Mouse (Mus musculus) cerebellum, postnatal 36 days (tissue): ENCODE results near the gene Dbh.
A peak's percentile ranks its signal among the peaks of the same experiment; 100 is the strongest.

Experiments used
- DNase-seq, 2 experiments: peaks; one replicate each; pipeline ENCODE4 v3.0.0; 2021 to 2022; ENCODE audit warnings: mixed read lengths in 2 of 2

The Dbh gene

GRCm38 (mm10) chr2:27166074-27166473 lies 1.0 kb downstream of the Dbh start:
- DNase-seq: no peak

- DNase-seq: no peak
Measured at GRCm38 (mm10) chr2:27166999-27167398, 2.0 kb downstream of the Dbh start.

GRCm38 (mm10) chr2:27174242-27174641 lies 9.2 kb downstream of the Dbh start:
- no peak for DNase-seq

DNA sequence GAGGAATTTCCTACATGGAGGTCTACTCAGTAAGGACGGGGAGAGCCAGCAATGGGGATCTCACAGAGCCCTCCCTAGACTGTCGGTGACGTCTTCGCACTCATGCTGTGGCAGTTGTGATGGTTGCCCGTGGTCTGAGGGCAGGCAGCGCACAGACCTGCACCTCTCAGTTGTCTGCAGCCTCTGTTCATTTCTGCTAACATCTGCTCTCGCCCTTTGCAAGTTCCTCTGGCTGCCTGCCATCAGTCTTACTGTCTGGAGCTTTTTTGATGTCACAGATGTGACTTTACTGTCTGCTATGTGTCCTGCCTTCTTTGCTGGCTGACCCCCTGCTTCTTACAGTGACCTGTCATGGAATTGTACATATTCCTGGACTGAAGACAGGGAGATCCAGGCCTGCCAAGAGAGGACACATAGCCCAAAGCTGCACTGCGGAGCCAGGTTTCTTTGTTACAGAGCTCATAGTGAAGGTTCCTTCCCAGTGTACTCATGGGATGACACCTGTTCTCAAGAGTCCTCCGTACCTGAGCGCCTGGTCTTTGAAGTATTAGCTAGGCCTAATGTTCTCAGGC lies 10.7 kb downstream of the Dbh start:
- DNase-seq: no peak

DNA sequence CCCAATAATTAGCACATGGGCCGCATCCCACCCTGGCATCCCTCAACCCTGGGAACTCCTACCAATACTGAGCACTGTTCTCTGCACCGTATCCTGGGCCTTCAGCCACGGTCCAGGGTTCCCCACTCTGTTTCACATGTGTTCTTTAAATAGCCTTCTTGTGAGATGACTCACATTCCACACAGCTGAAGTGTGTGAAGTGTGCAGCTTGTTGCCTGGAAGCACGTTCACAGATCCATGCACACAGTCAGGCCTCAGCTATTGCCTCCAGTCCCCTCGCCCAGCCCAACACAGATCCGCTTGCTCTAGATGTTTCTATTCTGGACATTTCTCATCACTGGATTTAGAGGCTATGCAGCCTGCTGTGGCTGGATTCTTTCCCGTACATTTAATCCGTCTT lies 14.1 kb downstream of the Dbh start:
- DNase-seq: no peak

- peak; percentile 13 to 18 for DNase-seq
Measured at GRCm38 (mm10) chr2:27181907-27182306, 16.9 kb downstream of the Dbh start.

DNA sequence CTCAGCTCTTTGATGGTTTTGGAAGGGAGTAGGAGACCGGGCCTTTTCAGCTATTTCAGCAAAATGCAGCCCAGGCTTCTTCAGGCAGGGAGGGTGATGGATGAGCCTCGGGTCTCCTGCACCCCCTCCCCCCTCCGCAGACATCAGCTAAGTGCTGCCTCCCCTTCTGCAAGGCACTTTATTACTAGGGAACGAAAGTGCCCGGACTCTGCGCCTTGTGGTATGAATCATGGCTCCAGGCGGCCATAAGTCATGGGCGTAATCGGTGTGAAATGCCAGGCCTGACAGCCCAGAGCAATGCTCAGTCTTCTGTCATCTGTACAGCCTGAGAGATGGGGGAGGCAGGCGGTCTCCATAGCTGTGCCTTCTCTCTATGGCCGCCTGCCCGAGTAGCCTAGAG lies 18.7 kb downstream of the Dbh start:
- DNase-seq: no peak

GRCm38 (mm10) chr2:27187531-27187930 lies 22.5 kb downstream of the Dbh start:
- no peak for DNase-seq

DNA sequence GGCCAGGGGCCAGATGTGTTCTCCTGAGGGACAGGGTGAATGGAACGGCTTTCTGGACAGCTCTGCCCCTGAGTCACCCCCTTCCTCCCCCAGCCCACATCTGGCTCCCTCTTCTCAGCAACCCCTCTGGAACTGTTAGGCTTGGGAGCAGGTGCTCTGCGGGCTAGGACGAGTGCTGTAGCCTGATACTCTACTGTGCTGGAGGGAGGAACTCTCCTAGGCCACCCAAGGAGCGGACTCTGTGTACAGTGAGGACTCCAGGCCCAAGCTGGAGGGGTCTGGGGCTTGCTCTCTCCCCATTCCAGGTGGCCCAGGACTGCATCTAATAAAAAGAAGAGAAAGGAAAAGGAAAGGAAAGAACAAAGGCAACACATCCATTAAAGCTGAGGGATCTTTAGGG lies 25.0 kb downstream of the Dbh start:
- no peak for DNase-seq

DNA sequence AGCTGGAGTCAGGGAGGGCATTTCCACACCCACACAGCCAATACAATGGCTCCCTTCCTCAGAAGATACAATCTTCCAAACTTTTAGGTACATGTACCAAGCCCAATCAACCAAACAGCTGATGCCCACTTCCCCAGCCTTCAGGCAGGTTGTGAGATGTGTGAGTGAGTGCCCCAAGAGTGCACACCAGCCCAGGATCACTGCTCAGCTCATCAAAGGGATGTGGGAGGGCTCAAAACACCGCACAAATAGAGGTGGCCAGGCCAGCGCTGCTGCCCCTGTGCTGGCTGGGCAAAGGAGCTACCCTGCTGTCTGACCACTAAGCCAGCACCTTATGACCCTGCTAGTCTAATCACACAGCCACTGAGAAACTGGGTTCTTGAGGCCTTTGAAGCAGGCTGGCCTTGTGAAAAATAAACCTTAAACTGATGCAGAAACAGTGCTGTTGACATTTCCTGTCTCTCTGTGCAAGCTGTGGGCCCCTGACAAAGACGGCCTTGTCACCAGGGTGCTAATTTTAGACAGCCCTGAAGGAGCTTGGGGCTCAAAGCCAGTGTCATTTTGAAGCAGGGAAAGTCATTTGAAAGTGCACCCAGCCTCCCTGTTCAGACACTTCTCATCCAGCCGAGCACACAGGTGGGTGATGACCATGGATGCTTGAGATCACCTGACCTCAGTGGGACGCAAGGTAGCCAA lies 33.7 kb downstream of the Dbh start:
- no peak for DNase-seq

- DNase-seq: no peak
Measured at GRCm38 (mm10) chr2:27200586-27200985, 35.6 kb downstream of the Dbh start.

GRCm38 (mm10) chr2:27205666-27206065 lies 40.6 kb downstream of the Dbh start:
- DNase-seq: peak in 1 of 2 experiments; percentile 43

- DNase-seq: peak in 1 of 2 experiments; percentile 18
Measured at GRCm38 (mm10) chr2:27206128-27206797, 41.2 kb downstream of the Dbh start.

- DNase-seq: no peak
Measured at GRCm38 (mm10) chr2:27207126-27207525, 42.1 kb downstream of the Dbh start.

GRCm38 (mm10) chr2:27209370-27209769 lies 44.3 kb downstream of the Dbh start:
- DNase-seq: no peak

DNA sequence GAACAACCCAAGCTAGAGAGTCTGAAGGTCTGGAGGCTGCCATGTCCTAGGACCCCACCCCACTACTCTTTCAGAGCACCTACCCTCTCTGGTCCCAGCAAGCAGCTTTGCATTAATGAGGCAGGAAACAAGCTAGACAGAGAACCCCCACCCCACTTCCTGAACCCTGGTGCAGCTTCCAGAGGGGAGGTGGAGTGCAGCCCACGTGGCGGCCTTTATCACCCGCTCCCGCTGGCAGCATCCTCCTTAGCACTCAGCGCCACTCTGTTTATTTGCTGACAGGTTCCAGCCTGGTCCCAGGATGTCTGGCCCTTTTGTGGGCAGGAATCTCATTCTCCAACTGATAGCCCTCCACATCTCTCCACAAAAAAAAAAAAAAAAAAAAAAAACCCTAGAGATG lies 44.8 kb downstream of the Dbh start:
- no peak for DNase-seq

DNA sequence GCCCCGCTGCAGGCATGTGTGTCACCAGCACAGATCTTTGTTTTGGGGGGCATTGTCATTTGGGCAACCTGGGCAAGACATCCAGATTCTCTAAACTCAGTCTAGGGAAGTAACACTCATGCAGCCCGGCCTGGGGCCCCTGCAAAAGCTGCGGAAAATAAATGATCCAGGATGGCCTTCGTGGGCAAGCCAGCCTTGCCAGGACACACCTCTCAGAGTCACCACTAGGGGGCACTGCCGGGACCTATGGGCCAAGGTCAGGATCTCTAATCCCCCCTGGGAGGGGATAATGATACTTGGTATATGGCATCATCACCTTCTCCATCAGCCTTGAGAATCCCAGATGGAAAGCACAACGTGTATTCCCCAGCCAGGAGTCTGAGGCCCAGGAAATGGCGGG lies 45.2 kb downstream of the Dbh start:
- DNase-seq: peak; percentile 42 to 60

DNA sequence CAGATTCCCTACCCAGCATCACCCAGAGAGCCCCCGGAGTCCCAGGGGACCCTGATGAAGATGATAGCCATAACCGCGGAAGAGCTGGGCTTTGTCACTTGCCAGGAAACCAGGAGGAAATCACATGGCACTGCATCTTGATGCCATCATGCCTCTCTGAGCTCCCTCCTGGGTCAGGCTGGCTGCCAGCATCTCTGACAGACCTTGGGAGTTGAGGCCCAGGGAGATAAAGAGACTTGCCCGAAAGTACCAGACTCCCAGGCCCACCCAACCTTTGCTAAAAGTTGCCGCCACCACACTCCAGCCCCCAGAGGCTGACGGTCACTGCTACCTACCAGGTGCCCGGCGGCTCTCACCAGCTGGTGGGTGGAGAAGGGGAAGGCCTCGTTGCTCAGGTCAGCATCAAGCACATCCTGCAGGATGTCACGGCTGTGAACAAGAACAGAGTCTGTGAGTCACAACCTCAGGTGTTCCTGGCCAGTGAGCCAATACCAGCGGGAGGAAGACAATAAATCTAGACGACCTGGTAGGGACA lies 45.7 kb downstream of the Dbh start:
- DNase-seq: peak; percentile 56 to 69

- DNase-seq: peak; percentile 74 to 79
Measured at GRCm38 (mm10) chr2:27211966-27212893, 47.2 kb downstream of the Dbh start.

DNA sequence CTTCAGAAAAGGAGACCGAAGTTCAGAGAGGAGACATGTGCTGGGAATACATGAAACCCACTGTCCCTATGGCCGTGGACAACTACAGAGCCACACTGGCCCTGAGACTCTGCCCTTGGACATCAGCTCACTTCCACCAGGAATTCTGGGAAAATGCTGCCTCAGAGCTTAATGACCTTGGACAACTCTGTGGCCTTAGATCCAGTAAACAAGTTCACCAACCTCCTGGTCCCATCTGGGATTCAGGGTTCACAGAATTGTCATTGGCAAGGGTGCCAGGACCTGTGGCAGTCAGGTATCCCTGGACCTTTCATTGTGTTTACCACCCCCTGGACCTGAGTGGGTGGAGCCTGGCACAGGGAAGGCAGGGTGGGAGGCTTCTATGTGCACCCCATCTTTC lies 50.5 kb downstream of the Dbh start:
- DNase-seq: no peak

DNA sequence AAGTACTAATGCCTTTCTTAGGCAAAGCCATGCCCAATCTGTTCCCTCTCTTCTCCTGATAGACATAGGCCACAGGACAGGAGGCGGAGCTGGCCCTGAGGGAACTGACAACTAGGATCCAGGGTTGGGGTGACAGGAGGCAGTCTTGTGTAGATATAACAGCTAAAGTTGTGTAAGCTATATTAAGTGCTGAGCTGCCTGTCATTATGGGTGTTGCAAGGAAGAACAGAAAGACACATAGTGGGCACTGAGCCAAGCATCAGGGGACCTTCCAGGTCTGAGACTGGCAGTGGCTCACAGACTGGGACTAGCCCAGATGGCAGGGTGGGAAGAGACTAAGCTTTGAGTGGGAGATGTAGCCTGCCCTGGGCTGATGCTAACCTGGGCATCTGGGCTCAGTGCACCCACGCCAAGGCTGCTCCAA lies 53.1 kb downstream of the Dbh start:
- DNase-seq: no peak

- no peak for DNase-seq
Measured at GRCm38 (mm10) chr2:27218569-27218968, 53.5 kb downstream of the Dbh start.

DNA sequence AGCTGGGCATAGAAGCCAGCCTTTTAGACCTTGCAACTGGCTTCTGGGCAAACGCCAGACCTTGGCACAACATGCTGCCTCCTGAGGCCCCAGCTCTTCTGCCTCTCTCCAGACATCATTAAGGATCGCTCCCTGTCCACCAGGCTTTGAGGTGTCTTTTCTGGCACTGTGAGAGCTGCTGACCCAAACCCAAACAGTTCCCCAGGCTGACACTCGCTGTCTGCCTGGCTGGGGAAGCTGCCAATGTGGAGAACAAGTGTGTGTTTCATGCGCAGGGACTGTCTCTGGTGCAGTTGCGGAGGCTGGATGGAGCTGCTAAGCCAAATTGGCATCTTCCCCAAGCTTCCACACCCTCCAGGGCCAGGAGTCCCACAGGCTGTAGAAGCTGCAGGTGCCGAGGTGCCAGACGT lies 58.0 kb downstream of the Dbh start:
- peak; percentile 58 for DNase-seq
